Mouse (Mus musculus) T-cell, adult 66 days (primary cell): ENCODE measurements around the gene Vmn2r117. TPM values are rescaled to one million over a fixed set of nuclear protein-coding genes. Genes with fewer than 3 reads are reported as not detected.

Source experiments
- total RNA-seq, 2 experiments: library from RNA; stranded (reverse); gene quantifications; 3 replicates in 1 of 2; 4 replicates in 1 of 2; pipeline ENCODE4 v1.2.4; 2023

Vmn2r117 gene
- total RNA-seq, result not detected

GRCm38 (mm10) chr17:23479599-23479998, at the start of gene Vmn2r117:
Vmn2r117 (minus strand) TSS chr17:23479699.

Other genes starting within 250 kb of the Vmn2r117 start
- gene Vmn2r114, start 167.2 kb downstream of the Vmn2r117 start, total RNA-seq, result under 1 TPM; 0.06 to 0.12 TPM
- gene Vmn2r115, start 136.0 kb downstream of the Vmn2r117 start, total RNA-seq, result not detected
- not detected for gene Vmn2r116, start 95.1 kb downstream of the Vmn2r117 start, total RNA-seq
- 10 to 100 TPM; 10.0 to 11.4 TPM for gene Zfp213, start 84.5 kb upstream of the Vmn2r117 start, total RNA-seq
- not detected for gene Zfp13, start 119.8 kb upstream of the Vmn2r117 start, total RNA-seq
- gene Zscan10, start 121.2 kb upstream of the Vmn2r117 start, total RNA-seq, result not detected
- gene Mmp25, start 165.6 kb upstream of the Vmn2r117 start, total RNA-seq, result 1 to 10 TPM in 1 of 2 experiments, under 1 TPM in 1; 0.47 to 1.0 TPM
- not detected for gene Bicdl2, start 180.8 kb upstream of the Vmn2r117 start, total RNA-seq
- 10 to 100 TPM; 34.9 to 35.2 TPM for gene Hcfc1r1, start 193.9 kb upstream of the Vmn2r117 start, total RNA-seq
- gene Thoc6, start 194.2 kb upstream of the Vmn2r117 start, total RNA-seq, result 10 to 100 TPM; 18.6 to 19.2 TPM
- gene Tnfrsf12a, start 197.8 kb upstream of the Vmn2r117 start, total RNA-seq, result 10 to 100 TPM; 24.3 to 27.1 TPM
- not detected for gene Cldn6, start 199.6 kb upstream of the Vmn2r117 start, total RNA-seq
- not detected for gene Cldn9, start 204.3 kb upstream of the Vmn2r117 start, total RNA-seq
- not detected for gene 1520401A03Rik, start 243.1 kb upstream of the Vmn2r117 start, total RNA-seq
- gene Pkmyt1, start 246.6 kb upstream of the Vmn2r117 start, total RNA-seq, result 10 to 100 TPM; 35.4 to 36.1 TPM